Mouse (Mus musculus): ENCODE measurements around the gene Il5.

GRCm38 (mm10) chr11:53699351-53699750 is 21.2 kb upstream of the Il5 start:
- TF ChIP-seq CTCF (conservative IDR thresholded peaks at IDR 0.05; ENCODE audit: low read length): no peak
- no peak for TF ChIP-seq NANOG (IDR thresholded peaks at IDR 0.05; ENCODE audit: borderline replicate concordance, low read length)
